Mouse (Mus musculus) embryo, embryonic 10.5 days (tissue): ENCODE results near the gene Pitpnc1.

ENCODE experiments used
- DNase-seq: peaks from one replicate; pipeline ENCODE4 v3.0.0-alpha.2; 2015; ENCODE audit warnings: low spot score

The Pitpnc1 gene

DNA sequence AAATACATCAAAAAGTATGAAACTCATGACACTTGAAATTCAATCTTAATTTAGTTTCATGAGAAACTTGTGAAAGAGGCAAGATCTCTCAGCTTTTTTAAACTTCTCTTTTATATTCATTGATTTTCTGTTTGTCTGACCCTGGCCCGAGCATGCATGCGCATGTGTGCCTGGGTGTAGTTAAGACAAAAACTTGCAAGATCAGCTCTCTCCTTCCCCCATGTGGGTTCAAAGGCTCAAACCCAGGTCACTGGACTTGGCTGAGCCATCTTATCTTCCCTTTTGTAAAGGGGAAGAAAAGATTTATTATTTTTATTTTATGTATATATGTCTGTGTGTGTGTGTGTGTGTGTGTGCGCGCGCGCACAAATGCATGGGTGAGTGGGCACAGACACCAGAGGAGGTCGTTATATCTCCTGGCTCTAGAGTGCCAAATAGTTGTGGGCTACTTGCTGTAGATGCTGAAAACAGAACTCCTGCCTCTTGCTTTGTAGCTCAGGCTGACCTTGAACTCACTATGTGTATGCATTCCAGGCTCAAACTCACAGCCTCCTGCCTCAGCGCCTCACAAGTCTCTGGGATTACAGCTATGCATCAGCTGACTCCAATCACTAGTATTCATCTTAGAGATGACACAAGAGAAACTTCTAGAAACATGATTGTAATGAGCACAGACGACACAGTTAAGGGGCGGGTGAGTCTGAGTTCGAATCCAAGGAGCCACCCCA is 64.7 kb downstream of the Pitpnc1 start:
- DNase-seq, result no peak

DNA sequence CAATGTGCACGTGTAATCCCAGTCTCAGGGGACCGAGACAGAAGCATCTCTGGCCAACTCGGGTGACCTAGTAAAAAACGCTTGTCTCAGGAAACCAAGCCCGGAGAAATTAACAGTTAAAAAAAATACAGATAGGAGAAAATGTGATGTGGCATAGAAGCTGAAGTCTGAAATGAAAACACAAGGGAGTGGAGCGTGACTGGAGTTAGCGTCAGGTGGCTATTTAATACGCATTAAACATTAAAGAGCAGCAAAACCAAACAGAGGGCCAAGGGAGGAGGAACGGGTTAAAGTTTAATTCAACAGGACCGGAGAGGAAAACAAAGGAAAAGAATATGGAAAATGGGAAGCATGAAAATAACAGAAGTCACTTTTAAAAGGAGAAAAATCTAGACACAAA is 67.2 kb downstream of the Pitpnc1 start:
- no peak for DNase-seq

- no peak for DNase-seq
Observed at GRCm38 (mm10) chr11:107401839-107402590, 68.5 kb downstream of the Pitpnc1 start.

- no peak for DNase-seq
Observed at GRCm38 (mm10) chr11:107400826-107401225, 69.7 kb downstream of the Pitpnc1 start.

DNA sequence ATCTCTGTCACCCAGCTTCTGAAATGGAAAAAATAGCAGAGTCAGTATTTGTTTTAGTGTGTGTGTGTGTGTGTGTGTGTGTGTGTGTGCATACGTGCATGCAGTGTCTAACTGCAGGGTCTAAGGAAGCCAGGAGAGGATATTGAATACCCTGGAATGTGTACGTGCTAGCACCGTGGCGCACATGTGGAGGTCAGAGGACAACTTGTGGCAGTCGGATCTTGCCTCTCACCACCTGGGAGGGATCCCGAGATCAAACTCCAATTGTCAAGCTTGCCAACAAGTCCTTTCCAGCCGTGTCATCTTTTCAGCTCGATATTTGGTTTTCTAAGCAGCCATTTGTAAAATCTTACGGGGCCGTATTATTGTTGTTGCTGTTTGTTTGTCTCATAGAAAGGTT is 70.5 kb downstream of the Pitpnc1 start:
- DNase-seq, result no peak

DNA sequence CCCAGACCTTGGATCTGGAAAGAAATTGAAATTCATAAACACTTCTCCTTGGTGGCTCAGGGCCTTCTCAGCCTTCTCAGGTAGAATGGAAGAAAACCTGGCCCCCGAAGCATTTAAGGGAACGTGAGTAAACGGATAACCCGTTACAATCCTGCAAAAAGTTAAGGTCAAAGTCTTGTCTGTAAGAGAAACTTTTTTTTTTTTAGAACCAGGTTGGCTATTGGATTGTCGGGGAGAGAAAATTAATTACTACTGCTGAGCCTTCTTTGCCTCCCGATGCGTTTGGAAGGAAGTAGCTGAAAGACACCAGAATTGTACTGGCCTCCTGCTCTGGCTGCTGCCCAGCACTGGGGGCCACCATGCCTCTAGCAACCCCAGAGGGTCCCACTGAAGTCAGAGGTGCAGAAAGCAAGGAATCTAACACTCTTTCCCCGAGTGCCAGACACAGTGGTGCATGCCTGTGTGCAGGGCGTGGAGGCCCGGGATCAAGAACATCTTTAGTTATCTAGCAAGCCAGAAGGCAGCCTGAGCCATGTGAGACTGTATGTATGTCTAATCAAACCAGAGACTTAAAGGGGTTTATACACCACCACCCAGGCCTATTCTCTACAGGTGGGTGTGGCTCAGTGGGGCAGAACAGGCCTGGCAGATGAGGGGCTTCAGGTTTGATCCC is 73.0 kb downstream of the Pitpnc1 start:
- DNase-seq, result no peak

DNA sequence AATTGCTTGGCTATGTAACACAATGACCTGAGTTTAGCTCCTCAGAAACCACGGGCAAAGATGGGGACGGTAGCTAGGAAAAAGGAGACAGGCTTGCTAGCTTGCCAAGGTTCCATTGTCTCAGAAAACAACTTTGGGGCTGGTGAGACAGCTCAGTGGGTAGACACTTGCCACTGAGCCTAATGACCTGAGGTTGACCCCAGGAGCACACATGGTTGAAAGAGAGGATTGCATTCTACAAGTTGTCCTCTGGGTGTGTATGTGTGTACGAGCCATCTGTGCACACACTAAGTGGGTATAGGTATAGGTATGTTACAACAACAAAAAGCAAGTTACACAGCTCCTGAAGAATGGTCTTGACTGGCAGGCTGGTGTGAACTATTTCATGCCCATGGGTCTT is 76.3 kb downstream of the Pitpnc1 start:
- DNase-seq, result no peak

- no peak for DNase-seq
Observed at GRCm38 (mm10) chr11:107393828-107394165, 76.7 kb downstream of the Pitpnc1 start.

DNA sequence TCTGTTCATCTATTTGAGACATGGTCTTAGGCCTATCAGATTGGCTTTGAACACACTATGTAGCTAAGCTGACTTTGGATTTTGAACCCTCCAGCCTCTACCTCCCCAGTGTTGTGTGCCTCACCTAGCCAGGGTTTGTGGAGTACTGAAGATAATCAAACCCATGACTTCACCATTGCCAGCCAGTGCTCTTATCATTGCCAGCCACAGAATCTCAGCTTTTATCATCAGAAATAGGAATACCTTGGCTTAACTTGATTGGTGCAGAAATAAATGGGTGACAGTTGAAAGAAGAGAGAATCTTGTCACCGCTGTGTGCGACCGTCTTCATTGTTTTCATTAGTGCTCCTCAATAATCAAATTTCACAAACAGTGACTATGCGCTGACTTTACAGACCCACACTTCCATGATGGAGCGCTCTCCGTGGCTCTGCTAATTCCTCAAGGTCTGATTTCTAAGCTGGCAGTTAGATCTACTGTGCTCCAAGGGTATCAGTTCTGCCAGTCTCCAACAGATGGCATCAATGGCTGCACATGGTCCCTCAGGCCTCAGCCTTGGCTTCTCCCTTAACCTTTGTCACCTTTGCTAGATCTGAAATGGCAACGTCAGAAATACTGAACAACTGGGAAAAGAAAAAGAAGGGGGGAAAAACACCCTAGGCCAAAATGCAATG is 77.2 kb downstream of the Pitpnc1 start:
- DNase-seq, result no peak

GRCm38 (mm10) chr11:107390540-107390939 is 80.0 kb downstream of the Pitpnc1 start:
- no peak for DNase-seq

DNA sequence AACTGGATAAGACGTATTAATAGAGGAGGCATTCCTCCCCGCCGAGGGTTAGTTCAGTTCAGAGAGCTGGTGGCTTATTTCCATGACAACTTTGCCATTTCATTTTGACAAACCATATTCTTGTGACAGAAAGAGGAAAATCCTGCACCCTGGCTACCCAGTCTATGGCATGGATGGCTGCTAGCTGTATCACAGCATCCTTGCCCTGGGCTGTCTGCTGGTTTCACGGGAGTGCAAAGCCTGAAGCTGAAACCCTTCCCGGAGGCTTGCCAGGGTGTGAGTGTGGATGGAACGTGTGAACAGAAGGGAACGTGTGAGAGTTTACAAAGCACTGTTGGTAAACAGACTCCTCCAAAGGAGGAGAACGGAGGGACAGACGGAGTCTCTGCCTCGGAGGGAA is 80.5 kb downstream of the Pitpnc1 start:
- DNase-seq, result no peak

- DNase-seq, result no peak
Observed at GRCm38 (mm10) chr11:107386481-107386880, 84.0 kb downstream of the Pitpnc1 start.

- DNase-seq, result peak; percentile 52
Observed at GRCm38 (mm10) chr11:107385306-107385705, 85.2 kb downstream of the Pitpnc1 start.

- no peak for DNase-seq
Observed at GRCm38 (mm10) chr11:107383985-107384384, 86.5 kb downstream of the Pitpnc1 start.

GRCm38 (mm10) chr11:107379965-107380364 is 90.5 kb downstream of the Pitpnc1 start:
- DNase-seq, result no peak

DNA sequence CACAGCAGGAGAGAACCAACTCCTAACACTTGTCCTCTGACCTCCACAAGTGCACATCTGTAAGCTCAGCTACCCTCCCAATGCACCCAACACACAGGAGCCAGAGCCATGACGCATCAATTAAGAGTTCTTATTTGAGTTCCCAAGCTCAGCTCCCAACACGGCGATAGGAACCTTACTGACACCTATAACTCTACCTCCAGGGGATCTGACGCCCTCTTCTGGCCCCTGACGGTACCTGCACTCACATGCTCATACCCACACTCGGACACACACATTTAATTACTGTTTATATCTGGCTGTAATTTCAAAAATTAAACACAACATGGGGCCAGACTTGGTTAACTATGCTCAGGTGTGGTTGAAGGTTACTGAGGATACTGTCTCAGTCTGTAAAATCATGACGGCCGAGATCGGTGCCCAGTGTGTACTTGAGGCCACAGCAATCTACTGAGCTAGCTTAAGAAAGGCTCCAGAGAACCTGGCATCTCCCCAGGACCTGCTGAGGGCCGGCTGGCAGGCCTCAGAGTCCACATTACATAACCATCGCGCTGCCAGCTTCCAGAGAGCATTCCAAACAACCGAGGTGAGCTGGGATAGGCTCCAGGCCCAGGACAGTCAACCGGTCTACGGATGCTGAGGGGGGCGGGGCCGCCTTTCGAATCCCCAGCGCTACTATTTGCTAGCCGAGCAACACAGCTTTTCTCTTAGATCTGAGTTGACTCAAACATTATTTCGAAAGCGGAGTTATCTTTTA is 91.2 kb downstream of the Pitpnc1 start:
- no peak for DNase-seq

- DNase-seq, result no peak
Observed at GRCm38 (mm10) chr11:107377326-107377725, 93.2 kb downstream of the Pitpnc1 start.

GRCm38 (mm10) chr11:107376272-107376671 is 94.2 kb downstream of the Pitpnc1 start:
- DNase-seq, result peak; percentile 47

DNA sequence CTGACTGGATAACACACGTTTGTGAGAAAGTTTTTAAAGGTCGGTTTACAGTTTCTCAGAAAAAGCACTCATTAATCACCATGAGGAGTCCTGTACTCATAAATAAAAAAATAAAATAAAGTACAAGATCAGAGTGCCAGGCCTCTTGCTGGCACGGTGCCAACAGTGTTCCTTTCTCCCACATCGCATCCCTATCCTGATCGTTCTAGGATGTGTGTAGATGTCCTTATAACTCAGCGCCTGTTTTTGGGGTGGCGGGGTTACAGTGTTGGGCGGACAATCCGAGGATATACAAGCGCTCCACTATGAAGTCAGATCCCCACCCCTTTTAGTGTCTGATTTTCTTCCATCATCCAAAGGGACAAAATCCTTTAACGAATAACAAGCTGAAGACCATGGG is 94.7 kb downstream of the Pitpnc1 start:
- no peak for DNase-seq

DNA sequence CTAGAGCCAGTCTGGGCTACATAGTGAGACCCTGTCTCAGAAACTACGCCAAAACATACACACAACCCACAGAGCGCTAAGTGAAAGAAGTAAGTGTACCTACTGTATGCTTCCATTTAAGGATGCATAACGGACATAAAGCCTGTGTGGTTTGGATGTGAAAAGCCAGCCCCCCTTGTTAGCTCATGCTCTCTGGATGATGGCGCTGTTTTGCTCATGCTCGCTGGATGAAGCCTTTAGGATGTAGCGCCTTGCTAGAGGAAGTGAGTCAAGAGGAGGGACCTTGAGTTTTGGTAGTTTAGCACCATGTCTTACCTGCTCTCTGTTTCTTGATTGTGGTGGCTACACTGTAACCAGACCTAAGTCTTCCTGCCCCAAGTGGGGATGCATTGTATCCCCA is 96.9 kb downstream of the Pitpnc1 start:
- no peak for DNase-seq

- no peak for DNase-seq
Observed at GRCm38 (mm10) chr11:107373154-107373553, 97.3 kb downstream of the Pitpnc1 start.

DNA sequence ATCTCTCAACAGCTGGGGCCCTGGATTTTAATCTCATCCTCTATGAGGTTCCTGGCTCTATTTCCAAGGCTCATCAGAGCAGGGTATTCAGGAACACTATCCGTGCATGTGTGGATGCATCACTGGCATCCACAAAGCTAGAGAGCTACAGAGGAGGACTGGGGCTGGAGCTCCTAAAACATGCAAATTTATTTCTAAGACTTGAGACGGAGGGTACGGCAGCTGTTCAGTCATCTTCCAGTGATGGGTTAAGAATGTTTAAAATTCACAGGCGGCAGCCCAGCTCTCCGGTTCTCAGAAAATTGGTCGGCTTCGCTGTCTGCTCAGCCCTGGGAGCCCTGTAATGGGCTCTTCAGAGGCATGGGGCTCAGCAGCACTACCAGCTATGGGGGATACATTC is 97.8 kb downstream of the Pitpnc1 start:
- DNase-seq, result no peak
